Mouse (Mus musculus): ENCODE data around the gene Tpm1. TPM values are rescaled to one million over a fixed set of nuclear protein-coding genes. Genes with fewer than 3 reads are reported as not detected.

The Tpm1 gene
- polyA plus RNA-seq, 1 experiment from 2014 or later = 136 TPM

DNA sequence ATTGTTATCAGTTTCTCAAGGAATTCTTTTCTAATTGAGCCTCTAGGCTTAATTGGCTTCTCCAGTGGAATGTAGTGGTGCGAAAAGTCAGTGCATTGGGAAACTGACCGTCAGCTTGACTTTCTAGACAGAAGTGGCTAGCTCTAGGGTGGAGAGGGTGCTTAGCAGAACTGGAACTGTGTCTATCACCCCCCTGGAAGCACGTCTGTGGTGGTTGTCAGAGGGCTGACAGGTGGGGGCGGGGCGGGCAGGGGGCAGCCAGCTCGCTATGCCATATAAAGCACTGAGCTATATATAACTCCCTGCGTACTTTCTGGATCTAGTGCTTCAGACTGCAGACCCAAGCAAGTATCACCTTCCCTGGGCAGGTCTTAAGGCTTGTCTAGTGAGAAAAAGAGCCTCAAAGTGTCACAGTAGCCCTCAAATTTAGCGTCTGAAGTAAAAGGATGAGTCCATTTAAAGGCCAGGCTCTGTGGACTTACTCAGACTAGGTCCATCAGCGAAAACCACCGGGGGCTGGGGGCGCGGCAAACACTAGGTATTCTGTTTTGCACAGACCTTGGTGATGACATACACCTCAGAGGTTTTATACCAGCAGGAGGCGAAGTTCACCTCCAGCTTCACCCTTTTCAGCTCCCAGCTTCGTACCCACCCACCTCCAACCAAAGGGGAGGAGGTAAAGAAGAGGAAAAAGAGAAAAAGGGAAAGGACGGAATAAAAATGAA is 2.2 kb downstream of the Tpm1 start:
- peaks cover 77% of the 10 kb centered on the region for H3K27me3 ChIP-seq

DNA sequence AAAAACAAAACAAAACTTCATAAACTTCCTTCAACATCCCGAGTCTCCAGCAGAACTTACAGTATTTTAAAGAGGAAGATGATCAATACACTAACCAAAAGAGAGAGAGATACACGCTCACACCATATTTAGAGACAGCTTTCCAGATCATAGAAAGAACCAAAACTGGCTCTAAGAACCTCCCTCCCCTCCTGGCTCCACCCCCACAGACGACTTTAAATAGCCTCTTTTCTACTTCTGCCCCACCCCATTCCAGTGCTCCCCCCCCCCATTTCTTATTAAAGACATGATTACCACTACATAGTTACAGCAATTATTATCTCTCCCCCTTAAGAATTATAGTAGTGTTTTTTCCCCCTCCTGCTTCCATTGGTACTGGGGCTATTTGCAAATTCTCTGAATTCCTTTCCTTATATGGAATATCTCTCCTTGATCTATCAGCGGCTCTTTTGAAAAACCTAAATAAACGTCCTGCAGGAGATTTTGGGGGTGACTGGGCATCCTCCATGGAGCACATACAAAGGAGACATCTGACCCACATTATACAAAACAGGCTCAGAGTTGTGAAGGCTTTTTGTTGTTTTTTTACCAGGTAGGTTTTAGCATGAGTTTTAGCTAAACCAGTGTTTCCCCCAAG is 3.1 kb downstream of the Tpm1 start:
- Histone ChIP-seq H3K9ac (no peak overlapping the region), H3K4me3 (replicated peaks) (no peak overlapping the region), H3K27me3 (peaks cover 68% of the 10 kb centered on the region), H3K4me2 (no peak overlapping the region), H3K4me1 (replicated peaks) (peaks cover 53% of the 10 kb centered on the region), H3K27ac (replicated peaks) (no peak overlapping the region), H3K36me3 (replicated peaks) (no peaks in the 10 kb centered on the region), H3K9me3 (replicated peaks) (no peaks in the 10 kb centered on the region)
- whole genome bisulfite sequencing (ENCODE audit: insufficient replicate concordance) = 14% methylated on average over 5 of the region's 5 CpGs
- no peak for ATAC-seq (ENCODE audit: insufficient read depth)

More for the DNA sequence above, 2.2 kb downstream of the Tpm1 start:
- peak overlapping the region; percentile 51 for H3K4me3 ChIP-seq (replicated peaks)
- H3K4me2 ChIP-seq = peak overlapping the region; percentile 69
- no peaks in the 10 kb centered on the region for H3K36me3 ChIP-seq (replicated peaks)
- WGBS (ENCODE audit: insufficient replicate concordance) = 7% methylated on average over 15 of the region's 15 CpGs
- no peaks in the 10 kb centered on the region for H3K9me3 ChIP-seq (replicated peaks)
- H3K4me1 ChIP-seq (replicated peaks) = peaks cover 44% of the 10 kb centered on the region
- no peak overlapping the region for H3K27ac ChIP-seq (replicated peaks)
- ATAC-seq (ENCODE audit: insufficient read depth) = no peak
- H3K9ac ChIP-seq = no peak overlapping the region

DNA sequence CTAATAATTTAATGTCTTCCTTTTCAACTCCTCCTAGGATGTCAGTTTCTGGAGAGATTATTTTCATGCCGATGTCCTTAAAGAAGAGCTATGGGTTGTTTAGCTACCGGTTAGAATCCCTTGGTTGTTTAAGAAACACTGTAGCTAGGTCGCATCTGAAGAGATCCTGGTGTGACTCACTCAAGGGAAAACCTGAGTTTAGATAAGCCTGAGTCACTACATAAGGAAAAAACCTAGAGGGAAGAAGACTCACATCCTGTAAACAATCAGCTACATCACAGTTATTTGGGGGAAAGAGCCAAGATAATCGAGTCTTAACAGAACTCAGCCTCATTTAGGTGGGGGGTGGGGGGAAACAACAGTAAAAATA is 3.9 kb downstream of the Tpm1 start:
- WGBS (ENCODE audit: insufficient replicate concordance) = 19% methylated on average over 4 of the region's 4 CpGs
- ATAC-seq (ENCODE audit: insufficient read depth) = no peak
- peaks cover 60% of the 10 kb centered on the region for H3K27me3 ChIP-seq
- H3K9me3 ChIP-seq (replicated peaks) = no peaks in the 10 kb centered on the region
- H3K36me3 ChIP-seq (replicated peaks) = no peaks in the 10 kb centered on the region
- 0 out of 2 replicates have a peak overlapping the region, but pooled peaks have one; percentile 4 for H3K4me2 ChIP-seq
- H3K4me3 ChIP-seq (replicated peaks) = no peak overlapping the region
- no peak overlapping the region for H3K27ac ChIP-seq (replicated peaks)
- H3K4me1 ChIP-seq (replicated peaks) = peaks cover 61% of the 10 kb centered on the region
- H3K9ac ChIP-seq = no peak overlapping the region

DNA sequence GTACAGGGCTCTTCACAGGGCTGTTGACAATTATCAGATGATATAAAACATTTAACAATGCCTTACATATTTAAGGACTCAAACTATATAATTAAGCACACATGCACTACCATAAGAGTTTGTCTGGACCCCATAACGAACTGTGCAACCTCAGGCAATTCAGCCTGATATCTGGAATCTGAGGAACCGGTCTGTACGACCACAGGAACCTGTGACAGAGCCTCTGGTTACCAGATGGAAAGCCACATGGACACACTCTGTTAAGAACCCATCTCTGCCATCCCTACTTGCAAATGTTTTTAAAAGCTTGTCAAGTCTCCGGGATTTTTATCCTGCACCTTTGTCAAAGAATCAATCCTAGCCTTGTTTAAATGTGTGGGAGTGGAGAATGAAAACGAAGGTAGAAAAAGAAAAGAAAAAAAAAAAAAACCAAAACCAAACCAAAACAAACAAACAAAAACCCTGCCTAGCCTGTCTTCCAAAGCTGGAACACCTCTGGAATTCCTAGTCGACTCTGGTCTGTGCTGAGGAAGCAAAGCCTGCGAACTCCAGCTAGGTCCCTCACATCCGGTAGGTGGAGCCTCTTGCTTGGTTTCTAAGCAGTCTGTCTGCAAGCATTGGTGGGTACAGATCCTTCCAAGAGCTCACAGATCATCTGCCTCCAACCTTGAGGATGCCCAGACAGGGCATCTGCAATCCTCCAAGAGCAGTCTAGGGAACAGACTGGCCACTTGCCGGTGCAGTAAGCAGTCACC is 4.5 kb downstream of the Tpm1 start:
- Histone ChIP-seq H3K4me2 (peak overlapping the region; percentile 70; the same call in 1 of the 2 replicates), H3K36me3 (replicated peaks) (no peaks in the 10 kb centered on the region), H3K9ac (0 out of 2 replicates have a peak overlapping the region, but pooled peaks have one; percentile 15), H3K27me3 (peaks cover 55% of the 10 kb centered on the region), H3K27ac (replicated peaks) (no peak overlapping the region), H3K9me3 (replicated peaks) (no peaks in the 10 kb centered on the region), H3K4me3 (replicated peaks) (peak overlapping the region; percentile 87), H3K4me1 (replicated peaks) (peaks cover 66% of the 10 kb centered on the region)
- WGBS (ENCODE audit: insufficient replicate concordance) = 11% methylated on average over 9 of the region's 9 CpGs
- ATAC-seq (ENCODE audit: insufficient read depth) = no peak

DNA sequence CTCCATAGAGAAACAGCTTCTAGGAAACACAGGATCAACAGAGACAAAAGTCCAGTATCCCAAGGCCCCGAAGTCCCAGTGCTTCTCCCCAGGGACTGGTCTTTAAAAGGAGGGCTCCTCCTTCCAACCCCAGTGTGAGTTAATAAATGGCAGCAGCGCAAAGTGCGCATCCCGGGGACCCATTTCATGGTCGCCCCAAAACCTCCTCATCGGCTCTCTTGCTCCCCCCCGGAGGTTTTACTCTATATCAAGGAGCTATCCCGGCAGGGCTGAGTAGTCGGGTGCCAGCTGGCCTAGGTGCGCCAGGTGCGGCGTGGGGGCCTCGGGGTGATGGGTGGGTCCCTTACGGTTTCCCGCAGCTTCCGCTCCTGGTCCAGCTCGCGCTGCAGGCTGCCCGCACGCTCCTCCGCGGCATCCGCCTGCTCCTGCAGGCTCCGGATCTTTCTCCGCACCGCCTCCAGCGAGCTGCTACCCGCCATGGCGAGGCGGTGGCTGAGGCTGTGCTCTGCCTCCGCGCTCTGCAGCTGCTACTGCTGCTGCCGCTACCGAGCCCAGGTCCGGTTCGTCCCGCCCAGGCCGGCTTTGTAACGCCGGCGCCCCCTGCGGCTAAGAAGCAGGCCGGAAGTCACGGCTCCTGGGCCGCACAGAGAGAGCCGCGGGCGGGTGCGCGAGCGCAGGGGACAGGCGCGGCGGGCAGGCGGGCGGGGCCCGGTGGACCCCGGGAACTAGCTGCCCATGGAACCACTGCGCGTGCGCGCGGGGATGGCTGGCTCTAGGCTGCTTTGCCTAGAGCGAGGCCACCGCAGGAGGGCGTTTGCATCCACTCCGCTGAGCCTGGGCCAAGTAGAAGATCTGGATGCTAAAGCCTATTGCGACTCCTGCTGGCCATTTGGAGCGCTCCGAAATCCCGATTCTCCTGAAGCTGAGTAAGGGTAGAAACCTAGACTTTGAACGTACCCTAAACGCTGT is 5.7 kb downstream of the Tpm1 start:
- ATAC-seq (ENCODE audit: insufficient read depth) = peak; percentile 96
- peak overlapping the region; percentile 91 for H3K9ac ChIP-seq
- WGBS (ENCODE audit: insufficient replicate concordance) = under 1% methylated on average over 73 of the region's 73 CpGs
- H3K9me3 ChIP-seq (replicated peaks) = no peaks in the 10 kb centered on the region
- peaks cover 66% of the 10 kb centered on the region for H3K4me1 ChIP-seq (replicated peaks)
- H3K36me3 ChIP-seq (replicated peaks) = no peaks in the 10 kb centered on the region; the same call in 1 of the 2 replicates
- H3K27ac ChIP-seq (replicated peaks) = peak overlapping the region; percentile 98
- H3K4me3 ChIP-seq (replicated peaks) = peak overlapping the region; percentile 87
- peaks cover 43% of the 10 kb centered on the region for H3K27me3 ChIP-seq
- peak overlapping the region; percentile 70 for H3K4me2 ChIP-seq

DNA sequence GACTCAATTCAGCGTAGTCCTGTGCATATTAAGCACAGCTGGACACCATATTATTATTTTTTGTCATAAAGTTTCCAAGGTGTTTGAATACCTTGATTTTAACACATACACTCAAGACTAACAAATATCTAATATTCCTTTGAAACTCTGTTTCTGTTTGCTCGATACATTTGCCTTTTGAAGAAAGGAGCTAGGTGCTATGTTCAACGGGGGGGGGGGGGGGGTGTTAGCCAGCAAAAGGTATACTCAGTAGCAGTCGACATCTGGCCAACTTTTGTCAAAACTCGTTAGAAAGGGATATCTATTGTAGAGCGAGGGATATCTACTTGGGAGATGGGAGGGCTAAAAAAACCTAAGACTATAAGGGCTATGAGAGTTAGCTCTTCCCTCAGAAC is 6.4 kb downstream of the Tpm1 start:
- ATAC-seq (ENCODE audit: insufficient read depth) = no peak
- 11% methylated on average over 6 of the region's 6 CpGs for WGBS (ENCODE audit: insufficient replicate concordance)
- H3K4me1 ChIP-seq (replicated peaks) = peaks cover 66% of the 10 kb centered on the region

DNA sequence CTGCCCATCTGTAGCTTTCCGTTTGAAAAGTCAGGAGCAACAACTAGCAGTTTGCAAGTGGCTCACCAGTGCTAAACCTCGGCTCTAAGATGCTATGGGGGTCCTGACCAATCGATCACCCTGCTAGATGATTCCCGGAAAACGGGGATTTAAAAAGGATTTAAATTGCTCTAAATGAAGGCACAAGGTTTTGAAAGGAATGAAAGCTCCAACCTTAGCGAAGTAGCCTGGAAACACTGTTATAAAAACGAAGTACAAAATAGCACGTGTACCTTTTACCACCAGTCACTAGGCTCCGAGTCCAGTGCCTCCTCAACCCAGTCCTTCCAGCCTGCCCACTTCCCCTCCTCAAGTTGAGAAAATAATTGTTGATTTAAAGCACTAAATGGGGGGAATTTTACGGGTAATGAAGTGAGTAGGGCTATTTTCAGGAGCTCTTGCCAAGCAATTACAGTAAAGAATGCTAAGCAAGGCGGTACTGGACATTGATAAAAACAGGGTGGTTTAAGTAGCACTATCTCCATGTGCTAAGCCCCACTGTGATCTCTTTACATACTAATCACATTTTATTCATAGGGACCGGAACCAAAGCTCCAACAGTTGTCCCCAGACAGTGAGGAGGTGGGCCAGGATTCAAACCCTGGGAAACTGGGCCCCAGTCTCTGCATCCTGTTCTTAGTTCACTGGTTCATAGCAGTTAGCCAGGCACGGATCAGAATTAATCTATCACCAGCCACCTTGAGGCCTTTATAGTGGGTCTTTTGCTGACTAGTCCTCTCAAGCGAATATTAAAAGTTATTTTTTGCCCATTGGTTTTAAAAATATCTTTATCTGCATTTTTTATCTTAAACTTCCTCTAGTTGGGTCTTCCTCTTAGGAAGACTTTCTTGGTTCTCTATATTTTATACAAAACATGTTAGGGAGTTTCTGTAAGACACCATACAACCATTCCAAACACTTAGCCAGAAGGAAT is 7.1 kb downstream of the Tpm1 start:
- H3K4me2 ChIP-seq = peak overlapping the region; percentile 70
- H3K27ac ChIP-seq (replicated peaks) = peak overlapping the region; percentile 98
- H3K4me3 ChIP-seq (replicated peaks) = peak overlapping the region; percentile 87
- H3K36me3 ChIP-seq (replicated peaks) = peaks cover 4% of the 10 kb centered on the region; the same call in 1 of the 2 replicates
- no peaks in the 10 kb centered on the region for H3K9me3 ChIP-seq (replicated peaks)
- peaks cover 66% of the 10 kb centered on the region for H3K4me1 ChIP-seq (replicated peaks)
- peak overlapping the region; percentile 91 for H3K9ac ChIP-seq
- ATAC-seq (ENCODE audit: insufficient read depth) = no peak
- 24% methylated on average over 14 of the region's 14 CpGs for WGBS (ENCODE audit: insufficient replicate concordance)
- peaks cover 29% of the 10 kb centered on the region for H3K27me3 ChIP-seq

More for the DNA sequence above, 6.4 kb downstream of the Tpm1 start:
- Histone ChIP-seq H3K9me3 (replicated peaks) (no peaks in the 10 kb centered on the region), H3K27me3 (peaks cover 36% of the 10 kb centered on the region), H3K4me2 (peak overlapping the region; percentile 70), H3K27ac (replicated peaks) (peak overlapping the region; percentile 98), H3K4me3 (replicated peaks) (peak overlapping the region; percentile 87), H3K36me3 (replicated peaks) (no peaks in the 10 kb centered on the region; the same call in 1 of the 2 replicates), H3K9ac (peak overlapping the region; percentile 91)

DNA sequence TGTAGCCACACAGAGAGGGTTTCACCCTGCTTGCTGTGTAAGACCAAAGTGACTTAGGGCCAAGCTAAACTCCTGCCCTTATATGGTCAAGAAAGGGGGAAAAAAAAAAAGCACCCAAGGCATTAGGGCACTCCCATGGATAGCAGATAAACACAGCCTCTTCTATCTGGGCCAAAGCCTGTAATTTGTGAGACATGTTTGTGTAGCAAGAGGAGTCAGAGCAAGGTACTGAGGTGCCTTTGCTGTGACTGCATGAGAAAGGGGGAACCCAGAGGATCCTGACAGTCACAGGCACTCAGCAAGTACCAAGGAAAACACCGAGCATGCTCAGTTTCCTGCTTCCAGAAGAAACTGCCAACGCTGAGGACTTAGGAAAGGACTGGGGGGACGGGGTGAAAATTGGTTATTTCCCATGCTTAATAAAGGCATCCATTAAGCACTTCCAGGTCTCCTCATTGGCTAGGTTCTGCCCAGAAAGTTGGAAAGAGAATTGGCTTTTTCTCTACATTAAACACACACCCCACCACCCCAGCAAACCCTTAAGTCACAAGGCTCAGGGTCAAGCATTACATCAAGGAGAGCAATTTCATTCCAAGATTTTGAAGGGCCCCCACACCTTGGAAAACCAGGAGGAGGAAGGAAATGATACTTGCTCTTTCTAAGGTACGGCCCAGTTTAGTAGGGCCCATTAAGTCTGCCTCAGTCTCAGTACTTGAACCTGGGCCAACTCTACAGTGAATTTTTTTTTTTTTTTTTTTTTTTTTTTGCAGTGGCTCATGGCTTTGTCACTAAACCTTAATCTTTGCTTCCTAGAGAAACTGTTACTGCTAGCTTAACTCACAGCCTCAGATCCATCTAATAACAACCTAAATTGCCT is 8.0 kb downstream of the Tpm1 start:
- H3K27ac ChIP-seq (replicated peaks) = peak overlapping the region; percentile 98
- H3K9me3 ChIP-seq (replicated peaks) = no peaks in the 10 kb centered on the region
- peak overlapping the region; percentile 91 for H3K9ac ChIP-seq
- peak overlapping the region; percentile 70 for H3K4me2 ChIP-seq
- WGBS (ENCODE audit: insufficient replicate concordance) = 33% methylated on average over 4 of the region's 4 CpGs
- ATAC-seq (ENCODE audit: insufficient read depth) = peak; percentile 13
- H3K4me3 ChIP-seq (replicated peaks) = peak overlapping the region; percentile 87
- H3K4me1 ChIP-seq (replicated peaks) = peaks cover 68% of the 10 kb centered on the region
- peaks cover 11% of the 10 kb centered on the region for H3K36me3 ChIP-seq (replicated peaks)
- H3K27me3 ChIP-seq = peaks cover 20% of the 10 kb centered on the region

DNA sequence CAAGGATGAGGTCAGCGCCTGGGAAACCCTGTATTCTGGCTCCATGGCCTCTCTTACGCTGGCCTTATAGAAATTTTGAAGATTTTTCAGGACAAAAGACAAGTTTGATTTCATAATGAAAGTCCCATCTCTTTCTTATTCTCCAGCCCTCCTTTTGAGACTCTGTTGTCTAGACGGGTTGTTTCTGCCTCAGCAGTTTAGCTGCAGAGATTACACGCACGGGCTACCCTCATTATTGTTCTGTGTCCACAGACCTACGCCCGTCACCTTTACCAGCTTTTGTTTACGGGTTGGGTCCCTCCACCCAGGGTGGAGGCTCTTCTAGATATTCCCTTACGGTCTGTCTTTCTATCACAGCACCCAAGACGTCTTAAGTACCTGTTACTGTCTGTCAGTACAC is 9.3 kb downstream of the Tpm1 start:
- H3K9me3 ChIP-seq (replicated peaks) = peaks cover 5% of the 10 kb centered on the region
- peak overlapping the region; percentile 98 for H3K27ac ChIP-seq (replicated peaks)
- 37% methylated on average over 10 of the region's 10 CpGs for WGBS (ENCODE audit: insufficient replicate concordance)
- H3K4me2 ChIP-seq = peak overlapping the region; percentile 70
- peak overlapping the region; percentile 91; the same call in 1 of the 2 replicates for H3K9ac ChIP-seq
- peaks cover 24% of the 10 kb centered on the region for H3K36me3 ChIP-seq (replicated peaks)
- no peak for ATAC-seq (ENCODE audit: insufficient read depth)
- H3K4me3 ChIP-seq (replicated peaks) = peak overlapping the region; percentile 87
- H3K4me1 ChIP-seq (replicated peaks) = peaks cover 71% of the 10 kb centered on the region
- H3K27me3 ChIP-seq = peaks cover 6% of the 10 kb centered on the region
